Mouse (Mus musculus) heart, adult 2 months (tissue): ENCODE results near the gene Cux2. TPM values are rescaled to one million over a fixed set of nuclear protein-coding genes. Genes with fewer than 3 reads are reported as not detected.

Experiments
- DNase-seq, 2 experiments: peaks; one replicate each; pipeline ENCODE4 v3.0.0; 2021
- H3K27ac ChIP-seq: fragments of 200-600 bp; 2 replicates; pipeline ENCODE4 v1.8.1; 2022
- H3K27me3 ChIP-seq: fragments of 200-500 bp; 2 replicates; pipeline ENCODE4 v1.6.1; 2012; ENCODE audit warnings: mild to moderate bottlenecking, low read length, inconsistent platforms, mixed read lengths; ENCODE audit not compliant: control insufficient read depth, insufficient read depth
- H3K36me3 ChIP-seq: fragments of 200-500 bp; 2 replicates; pipeline ENCODE4 v1.6.1; 2012; ENCODE audit warnings: low read length, inconsistent platforms; ENCODE audit not compliant: control insufficient read depth, insufficient read depth
- H3K4me1 ChIP-seq: fragments of 200-500 bp; 2 replicates; pipeline ENCODE4 v1.6.1; 2011; ENCODE audit warnings: low read length; ENCODE audit not compliant: control insufficient read depth, insufficient read depth
- H3K4me3 ChIP-seq: fragments of 200-600 bp; 2 replicates; pipeline ENCODE4 v1.8.1; 2022
- H3K79me2 ChIP-seq: fragments of 200-500 bp; replicated peaks from 2 replicates; pipeline ENCODE4 v1.6.1; 2012; ENCODE audit warnings: mild to moderate bottlenecking, inconsistent platforms, low read length, moderate library complexity, mixed read lengths; ENCODE audit not compliant: control insufficient read depth, insufficient read depth
- H3K9ac ChIP-seq: fragments of 200-500 bp; 2 replicates; pipeline ENCODE4 v1.6.1; 2012; ENCODE audit warnings: low read depth, mild to moderate bottlenecking, control low read depth, inconsistent platforms, low read length, mixed read lengths
- CTCF ChIP-seq: fragments of 200-600 bp; IDR thresholded peaks from 2 replicates; pipeline ENCODE4 v1.8.1; 2022; ENCODE audit warnings: antibody characterized with exemption, mild to moderate bottlenecking, moderate library complexity
- EP300 ChIP-seq: fragments of 200-500 bp; IDR thresholded peaks from 2 replicates; pipeline ENCODE4 v1.6.1; 2011; ENCODE audit warnings: low read depth, low read length, control low read depth; ENCODE audit not compliant: insufficient read depth
- POLR2A ChIP-seq: fragments of 200-500 bp; IDR thresholded peaks from 2 replicates; pipeline ENCODE4 v1.6.1; 2011; ENCODE audit warnings: mild to moderate bottlenecking, low read depth, low read length, control low read depth; ENCODE audit not compliant: insufficient read depth
- WGBS: fragments of 180-500 bp; shearing (Covaris S2); methylation state at CpG from one replicate; pipeline ENCODE4 v1.1.7; 2018; 5-methylcytosine and 5-hydroxymethylcytosine counted together
- intact Hi-C: fragments of 180-260 bp; cut with DNase I; formaldehyde crosslinking; loops from one replicate; pipeline ENCODE4 v1.15.1; 2025
- polyA plus RNA-seq: library from polyadenylated mRNA; depleted of rRNA; stranded (reverse); fragments of >200 nt; gene quantifications from 2 replicates; pipeline ENCODE4 v1.2.3, GENCODE M21; 2012
- total RNA-seq, 2 experiments: library from RNA; stranded (reverse); gene quantifications; 2 replicates each; pipeline ENCODE4 v1.2.3; 2021

Gene Cux2
- total and polyA plus RNA-seq, 3 experiments = 11.4 to 18.4 (median 18.1) TPM

GRCm38 (mm10) chr5:121967520-121967919 is 82.4 kb downstream of the Cux2 start:
- Histone ChIP-seq H3K4me1 (no peaks in the 10 kb centered on the region), H3K27me3 (no peaks in the 10 kb centered on the region), H3K27ac (no peak overlapping the region), H3K36me3 (no peaks in the 10 kb centered on the region), H3K9ac (no peak overlapping the region), H3K79me2 (no peaks in the 10 kb centered on the region), H3K4me3 (no peak overlapping the region)
- intact Hi-C loops = no loop called here
- TF ChIP-seq CTCF = no peak
- no peak for TF ChIP-seq EP300
- no peak for TF ChIP-seq POLR2A
- WGBS = 88% methylated on average over 5 of the region's 5 CpGs
- DNase-seq = no peak

- intact Hi-C loops = no loop called here
- H3K27me3 ChIP-seq = no peaks in the 10 kb centered on the region
- WGBS = 30% methylated on average over 16 of the region's 16 CpGs
- DNase-seq = peak in 1 of 2 experiments; percentile 28
- no peak overlapping the region for H3K9ac ChIP-seq
- TF ChIP-seq EP300 = no peak
- no peak for TF ChIP-seq POLR2A
- no peak for TF ChIP-seq CTCF
- H3K4me1 ChIP-seq = no peaks in the 10 kb centered on the region
- H3K79me2 ChIP-seq = no peaks in the 10 kb centered on the region
- H3K27ac ChIP-seq = no peak overlapping the region
- no peaks in the 10 kb centered on the region for H3K36me3 ChIP-seq
- no peak overlapping the region for H3K4me3 ChIP-seq
These were observed 83.0 kb downstream of the Cux2 start for GRCm38 (mm10) chr5:121966940-121967339.

- 56% methylated on average over 10 of the region's 10 CpGs for WGBS
- H3K4me1 ChIP-seq = no peaks in the 10 kb centered on the region
- no peaks in the 10 kb centered on the region for H3K36me3 ChIP-seq
- intact Hi-C loops = no loop called here
- H3K27me3 ChIP-seq = no peaks in the 10 kb centered on the region
- no peak overlapping the region for H3K27ac ChIP-seq
- no peak for DNase-seq
- no peak overlapping the region for H3K9ac ChIP-seq
- TF ChIP-seq POLR2A (no peak), CTCF (no peak), EP300 (no peak)
- H3K4me3 ChIP-seq = no peak overlapping the region
- no peaks in the 10 kb centered on the region for H3K79me2 ChIP-seq
These were observed 86.9 kb downstream of the Cux2 start for GRCm38 (mm10) chr5:121962974-121963373.

GRCm38 (mm10) chr5:121962359-121962758 is 87.5 kb downstream of the Cux2 start:
- no peaks in the 10 kb centered on the region for H3K27me3 ChIP-seq
- H3K36me3 ChIP-seq = no peaks in the 10 kb centered on the region

GRCm38 (mm10) chr5:121961256-121961655 is 88.6 kb downstream of the Cux2 start:
- Histone ChIP-seq H3K36me3 (no peaks in the 10 kb centered on the region), H3K9ac (no peak overlapping the region), H3K27ac (no peak overlapping the region), H3K4me1 (peaks cover 1% of the 10 kb centered on the region; the same call in 1 of the 2 replicates), H3K27me3 (no peaks in the 10 kb centered on the region), H3K79me2 (no peaks in the 10 kb centered on the region), H3K4me3 (no peak overlapping the region)
- DNase-seq = no peak
- WGBS = 83% methylated on average over 8 of the region's 8 CpGs
- no peak for TF ChIP-seq POLR2A
- no peak for TF ChIP-seq CTCF
- TF ChIP-seq EP300 = no peak
- intact Hi-C loops = no loop called here

More at GRCm38 (mm10) chr5:121962359-121962758, 87.5 kb downstream of the Cux2 start:
- Histone ChIP-seq H3K4me1 (no peaks in the 10 kb centered on the region), H3K9ac (no peak overlapping the region), H3K79me2 (no peaks in the 10 kb centered on the region), H3K27ac (peak overlapping the region; percentile 17), H3K4me3 (no peak overlapping the region)
- no peak for DNase-seq
- TF ChIP-seq EP300 (0 out of 2 replicates have a peak, but pooled peaks have one; percentile 30), CTCF (no peak)
- 63% methylated on average over 7 of the region's 7 CpGs for WGBS
- intact Hi-C loops = no loop called here

- Histone ChIP-seq H3K4me3 (no peak overlapping the region), H3K79me2 (no peaks in the 10 kb centered on the region), H3K36me3 (no peaks in the 10 kb centered on the region), H3K27ac (no peak overlapping the region), H3K4me1 (peaks cover 2% of the 10 kb centered on the region; the same call in 1 of the 2 replicates), H3K9ac (no peak overlapping the region), H3K27me3 (no peaks in the 10 kb centered on the region)
- no peak for DNase-seq
- no peak for TF ChIP-seq POLR2A
- TF ChIP-seq CTCF = no peak
- TF ChIP-seq EP300 = no peak
- intact Hi-C loops = no loop called here
- WGBS = 37% methylated on average over 10 of the region's 10 CpGs
These were observed 90.2 kb downstream of the Cux2 start for GRCm38 (mm10) chr5:121959688-121960087.
